Mouse (Mus musculus): ENCODE measurements at regions not wholly inside any gene's neighbourhood (a gene's known extent, or its start where the extent isn't known, plus 50 kb on each side); places are given as distances from the start of the nearest gene placed in this dataset.

DNA sequence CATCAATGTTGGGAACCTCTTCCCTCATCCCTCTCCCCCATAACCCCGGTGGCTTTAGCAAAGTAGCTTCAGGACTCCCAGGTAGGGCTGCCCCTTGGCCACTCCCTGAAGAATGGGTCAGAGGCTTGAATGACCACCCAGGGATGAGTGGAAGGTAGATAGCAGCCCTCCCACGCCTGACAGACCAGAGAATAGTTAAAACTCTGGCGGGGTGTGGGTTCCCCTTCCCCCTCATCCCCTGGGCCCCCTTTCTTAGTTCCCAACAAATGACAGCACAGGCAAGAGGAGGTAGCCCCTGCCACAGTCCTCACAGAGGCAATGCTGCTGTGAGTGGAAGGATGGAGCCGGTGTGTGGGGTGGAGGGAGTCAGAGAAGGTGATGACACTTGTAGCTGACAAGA lies 186.2 kb downstream of the Xxylt1 start:
- Histone ChIP-seq H3K4me2 (replicated peaks) (no peak overlapping the region), H3K27ac (no peak overlapping the region), H3K4me1 (no peaks in the 10 kb centered on the region), H3K4me3 (no peak overlapping the region), H3K27me3 (replicated peaks) (no peaks in the 10 kb centered on the region), H3K9me3 (0 out of 2 replicates have a peak, but pooled peaks cover 10% of the 10 kb centered on the region), H3K36me3 (no peaks in the 10 kb centered on the region), H3K9ac (no peak overlapping the region)
- no peak for ATAC-seq (ENCODE audit: low FRiP score, low read depth)
- WGBS, result 83% methylated on average over 4 of the region's 4 CpGs

DNA sequence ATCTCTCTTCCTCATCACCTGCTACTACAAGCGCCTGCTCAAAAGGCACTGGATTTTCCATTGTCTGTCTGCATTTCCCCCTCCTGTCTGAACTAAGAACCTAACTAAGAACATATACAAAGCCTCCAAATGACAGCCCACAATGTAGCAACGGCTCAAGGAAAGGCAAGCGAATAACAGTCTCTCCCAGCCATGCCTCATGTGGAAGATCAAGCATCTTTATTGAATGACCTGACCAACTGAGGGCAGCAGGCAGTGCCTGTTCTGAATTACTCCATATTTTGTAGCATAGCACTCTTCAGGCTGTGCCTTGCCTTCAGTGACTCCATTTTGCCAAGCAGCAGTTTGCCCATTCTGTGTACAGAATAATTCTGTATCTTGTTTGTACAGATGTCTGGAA lies 183.9 kb downstream of the Xxylt1 start:
- H3K4me2 ChIP-seq (replicated peaks), result no peak overlapping the region
- no peaks in the 10 kb centered on the region for H3K36me3 ChIP-seq
- no peak overlapping the region for H3K27ac ChIP-seq
- no peak overlapping the region for H3K9ac ChIP-seq
- WGBS, result 97% methylated on average over 3 of the region's 3 CpGs
- ATAC-seq (ENCODE audit: low FRiP score, low read depth), result no peak
- H3K27me3 ChIP-seq (replicated peaks), result no peaks in the 10 kb centered on the region
- no peak overlapping the region for H3K4me3 ChIP-seq
- 0 out of 2 replicates have a peak, but pooled peaks cover 3% of the 10 kb centered on the region for H3K9me3 ChIP-seq
- no peaks in the 10 kb centered on the region for H3K4me1 ChIP-seq

GRCm38 (mm10) chr16:30900121-30900520 lies 181.1 kb downstream of the Xxylt1 start:
- Histone ChIP-seq H3K36me3 (no peaks in the 10 kb centered on the region), H3K27me3 (replicated peaks) (no peaks in the 10 kb centered on the region), H3K4me3 (no peak overlapping the region), H3K27ac (no peak overlapping the region), H3K4me1 (no peaks in the 10 kb centered on the region), H3K9me3 (peaks cover 20% of the 10 kb centered on the region), H3K9ac (no peak overlapping the region), H3K4me2 (replicated peaks) (no peak overlapping the region)
- no peak for ATAC-seq (ENCODE audit: low FRiP score, low read depth)
- WGBS, result 89% methylated on average over 2 of the region's 2 CpGs

DNA sequence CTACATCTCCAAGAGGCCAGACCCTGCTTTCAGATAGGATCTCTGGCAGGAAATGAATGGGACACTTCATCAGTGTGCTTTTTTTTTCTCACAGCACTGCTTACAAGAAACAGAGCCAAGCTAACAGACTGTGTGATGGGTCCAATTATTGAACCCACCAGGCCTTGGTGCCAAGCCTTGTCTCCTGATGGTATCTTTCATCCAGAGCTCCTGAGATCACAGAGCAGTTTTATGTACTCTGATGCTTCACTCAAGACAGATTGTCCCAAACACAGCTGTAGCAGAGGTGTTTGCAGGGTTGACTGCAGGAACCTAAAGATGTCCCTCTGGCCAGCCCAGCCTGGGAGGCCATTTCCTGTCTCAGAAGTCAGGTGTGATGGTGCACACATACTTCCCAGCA lies 179.9 kb downstream of the Xxylt1 start:
- no peaks in the 10 kb centered on the region for H3K36me3 ChIP-seq
- no peak overlapping the region for H3K27ac ChIP-seq
- H3K27me3 ChIP-seq (replicated peaks), result no peaks in the 10 kb centered on the region
- H3K4me1 ChIP-seq, result no peaks in the 10 kb centered on the region
- H3K4me3 ChIP-seq, result no peak overlapping the region
- ATAC-seq (ENCODE audit: low FRiP score, low read depth), result no peak
- H3K9ac ChIP-seq, result no peak overlapping the region
- peaks cover 20% of the 10 kb centered on the region for H3K9me3 ChIP-seq
- no peak overlapping the region for H3K4me2 ChIP-seq (replicated peaks)

Data from neural tube, embryonic 12.5 days (tissue).